Mouse (Mus musculus) layer of hippocampus, postnatal 14 days (tissue): ENCODE measurements around the gene Cdc42bpg. TPM values are rescaled to one million over a fixed set of nuclear protein-coding genes. Genes with fewer than 3 reads are reported as not detected.

ENCODE experiments used
- microRNA-seq, 2 experiments: library from miRNA; unstranded; fragments of <30 nt; microRNA quantifications; one replicate each; pipeline ENCODE4 v1.2.0; 2021
- total RNA-seq, 2 experiments: library from RNA; stranded (reverse); gene quantifications; 2 replicates each; pipeline ENCODE4 v1.2.3; 2021

Cdc42bpg gene
- total RNA-seq, 2 experiments from 2014 or later = 4.9 to 5.6 TPM

Small RNA genes lying within 50 kb of the gene (microRNA-seq; reads per million reads assigned to microRNA genes)
- gene Mir192 (10.9 to 13.3 reads per million in 2 experiments), gene Mir194-2 (9.5 to 14.7 reads per million in 2 experiments), gene Mir6989 (4.1 to 6.2 reads per million in 2 experiments)

Other genes starting within 250 kb of the Cdc42bpg start
- gene Mrpl49, start 248.7 kb upstream of the Cdc42bpg start, total RNA-seq = 10 to 100 TPM; 39.9 to 50.8 TPM
- 100 to 1,000 TPM; 583 to 634 TPM for gene Fau, start 248.6 kb upstream of the Cdc42bpg start, total RNA-seq
- gene Znhit2, start 245.3 kb upstream of the Cdc42bpg start, total RNA-seq = 10 to 100 TPM; 39.5 to 41.2 TPM
- 10 to 100 TPM; 40.1 to 44.2 TPM for gene Tm7sf2, start 238.1 kb upstream of the Cdc42bpg start, total RNA-seq
- gene Vps51, start 229.2 kb upstream of the Cdc42bpg start, total RNA-seq = 10 to 100 TPM; 84.3 to 95.9 TPM
- gene Tmem262, start 226.4 kb upstream of the Cdc42bpg start, total RNA-seq = not detected
- 1 to 10 TPM in 1 of 2 experiments, under 1 TPM in 1; 0.57 to 1.5 TPM for gene Gm28374, start 224.2 kb upstream of the Cdc42bpg start, total RNA-seq
- 10 to 100 TPM; 33.1 to 33.7 TPM for gene Zfpl1, start 221.5 kb upstream of the Cdc42bpg start, total RNA-seq
- 1 to 10 TPM in 1 of 2 experiments, under 1 TPM in 1; 0.99 to 1.0 TPM for gene Cdca5, start 221.5 kb upstream of the Cdc42bpg start, total RNA-seq
- not detected for gene AC131692.1, start 212.0 kb upstream of the Cdc42bpg start, total RNA-seq
- not detected for gene Naaladl1, start 200.7 kb upstream of the Cdc42bpg start, total RNA-seq
- 10 to 100 TPM; 16.8 to 18.2 TPM for gene Sac3d1, start 187.8 kb upstream of the Cdc42bpg start, total RNA-seq
- gene Snx15, start 178.2 kb upstream of the Cdc42bpg start, total RNA-seq = 10 to 100 TPM; 42.3 to 43.7 TPM
- under 1 TPM in 1 of 2 experiments, not detected in 1; 0.39 TPM for gene Batf2, start 165.5 kb upstream of the Cdc42bpg start, total RNA-seq
- 10 to 100 TPM; 63.2 to 65.9 TPM for gene Arl2, start 164.9 kb upstream of the Cdc42bpg start, total RNA-seq
- gene Majin, start 122.1 kb upstream of the Cdc42bpg start, total RNA-seq = not detected
- not detected for gene Gpha2, start 80.1 kb upstream of the Cdc42bpg start, total RNA-seq
- gene Ppp2r5b, start 70.6 kb upstream of the Cdc42bpg start, total RNA-seq = 100 to 1,000 TPM; 158 to 170 TPM
- gene Atg2a, start 64.8 kb upstream of the Cdc42bpg start, total RNA-seq = 10 to 100 TPM; 35.9 to 38.2 TPM
- 10 to 100 TPM; 68.8 to 79.0 TPM for gene Ehd1, start 29.7 kb upstream of the Cdc42bpg start, total RNA-seq
- gene Men1, start 28.5 kb downstream of the Cdc42bpg start, total RNA-seq = 10 to 100 TPM; 66.4 to 68.2 TPM
- 10 to 100 TPM; 82.6 to 85.8 TPM for gene Map4k2, start 34.7 kb downstream of the Cdc42bpg start, total RNA-seq
- gene Sf1, start 57.2 kb downstream of the Cdc42bpg start, total RNA-seq = 100 to 1,000 TPM; 182 to 189 TPM
- gene Pygm, start 77.9 kb downstream of the Cdc42bpg start, total RNA-seq = 10 to 100 TPM; 28.0 to 37.5 TPM
- gene Rasgrp2, start 92.9 kb downstream of the Cdc42bpg start, total RNA-seq = 10 to 100 TPM; 40.2 to 44.9 TPM
- 100 to 1,000 TPM; 549 to 577 TPM for gene Nrxn2, start 112.3 kb downstream of the Cdc42bpg start, total RNA-seq
- gene Slc22a12, start 236.6 kb downstream of the Cdc42bpg start, total RNA-seq = 1 to 10 TPM; 1.5 to 2.4 TPM